Mouse (Mus musculus) spleen, postnatal 4 days (tissue): ENCODE measurements around the gene Eed.

Experiments used
- DNase-seq, 2 experiments: peaks; one replicate each; pipeline ENCODE4 v3.0.0; 2022; ENCODE audit warnings: low spot score in 2 of 2

Gene Eed

GRCm38 (mm10) chr7:89981557-89981956 is 774 bp upstream of the Eed start:
- no peak for DNase-seq

GRCm38 (mm10) chr7:89980133-89980484 is 674 bp downstream of the Eed start:
- DNase-seq = no peak

GRCm38 (mm10) chr7:89979432-89980130 is 1.2 kb downstream of the Eed start:
- no peak for DNase-seq

DNA sequence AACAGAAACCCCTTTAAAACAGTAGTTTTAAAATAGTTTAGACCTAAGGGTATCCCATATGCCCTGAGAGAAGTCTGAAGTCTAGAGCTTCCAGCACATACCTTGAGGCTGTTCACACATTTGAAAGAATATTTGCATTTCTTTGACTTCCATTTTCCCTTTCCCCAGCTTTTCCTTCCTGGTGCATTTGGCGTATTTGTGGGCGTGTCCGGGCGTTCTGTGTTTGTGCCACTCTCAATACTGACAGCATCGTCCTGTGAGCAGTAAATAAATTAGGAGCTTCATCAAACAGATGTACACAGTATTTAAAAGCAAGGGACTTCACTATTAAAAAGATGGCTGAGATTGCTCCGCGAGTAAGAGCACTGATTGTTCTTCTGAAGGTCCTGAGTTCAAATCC is 4.0 kb downstream of the Eed start:
- no peak for DNase-seq

DNA sequence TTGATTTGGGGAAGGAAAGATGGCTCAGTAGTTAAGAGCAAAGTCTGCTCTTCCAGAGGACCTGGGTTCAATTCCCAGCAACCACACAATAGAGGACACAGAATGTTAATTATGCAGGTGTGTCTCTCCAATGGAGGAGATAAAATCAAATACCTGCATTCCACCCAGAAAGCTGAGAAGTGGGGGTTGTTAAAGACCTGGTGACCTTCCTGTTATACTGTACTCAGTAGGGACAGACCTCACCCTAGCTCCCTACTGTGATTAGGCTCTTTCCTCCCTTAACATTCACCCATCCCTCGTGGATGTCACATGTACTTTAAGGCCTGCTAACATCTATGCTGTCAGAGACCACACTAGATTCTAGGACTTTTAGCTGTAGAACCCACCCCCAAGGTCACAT is 5.2 kb downstream of the Eed start:
- DNase-seq = no peak

GRCm38 (mm10) chr7:89967235-89967634 is 13.5 kb downstream of the Eed start:
- DNase-seq = no peak

GRCm38 (mm10) chr7:89966771-89967170 is 14.0 kb downstream of the Eed start:
- no peak for DNase-seq

DNA sequence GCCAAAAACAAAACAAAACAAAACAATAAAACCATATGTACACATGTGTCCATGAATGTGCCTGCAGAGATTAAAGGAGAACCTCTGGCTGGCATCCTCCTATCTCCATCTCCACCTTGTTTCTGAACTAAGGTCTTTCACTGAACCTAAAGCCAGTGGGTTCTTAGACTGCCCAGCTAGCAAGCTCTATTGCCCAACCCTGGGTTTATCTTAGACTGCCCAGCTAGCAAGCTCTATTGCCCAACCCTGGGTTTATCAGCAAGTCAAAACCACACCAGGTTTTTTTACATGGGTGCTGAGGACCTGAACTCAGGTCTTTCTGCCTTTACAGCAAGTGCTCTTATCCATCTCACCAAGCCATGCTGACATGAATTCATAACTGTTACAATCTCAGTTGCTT is 17.6 kb downstream of the Eed start:
- DNase-seq = no peak

- no peak for DNase-seq
Observed at GRCm38 (mm10) chr7:89957300-89957699, 23.5 kb downstream of the Eed start.

DNA sequence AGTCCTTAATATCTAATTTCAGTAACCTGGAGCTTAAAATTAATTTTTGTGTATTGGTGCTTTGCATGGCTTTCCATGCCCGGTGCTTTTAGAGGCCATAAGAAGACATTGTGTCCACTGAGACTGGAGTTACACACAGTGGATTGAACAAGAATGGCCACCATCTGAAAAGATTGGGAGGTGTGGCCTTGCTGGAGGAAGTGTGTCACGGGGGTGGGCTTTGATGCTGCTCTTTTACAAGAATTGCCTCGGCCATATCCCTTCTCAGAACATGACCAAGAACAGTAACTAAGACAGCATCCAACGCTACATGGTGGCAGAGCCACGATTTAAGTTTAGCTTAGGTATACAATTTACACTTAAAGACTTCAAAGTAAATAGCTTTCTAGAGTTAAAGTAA is 26.5 kb downstream of the Eed start:
- DNase-seq = no peak

- DNase-seq = no peak
Observed at GRCm38 (mm10) chr7:89949403-89949802, 31.4 kb downstream of the Eed start.

GRCm38 (mm10) chr7:89948026-89948425 is 32.8 kb downstream of the Eed start:
- no peak for DNase-seq

DNA sequence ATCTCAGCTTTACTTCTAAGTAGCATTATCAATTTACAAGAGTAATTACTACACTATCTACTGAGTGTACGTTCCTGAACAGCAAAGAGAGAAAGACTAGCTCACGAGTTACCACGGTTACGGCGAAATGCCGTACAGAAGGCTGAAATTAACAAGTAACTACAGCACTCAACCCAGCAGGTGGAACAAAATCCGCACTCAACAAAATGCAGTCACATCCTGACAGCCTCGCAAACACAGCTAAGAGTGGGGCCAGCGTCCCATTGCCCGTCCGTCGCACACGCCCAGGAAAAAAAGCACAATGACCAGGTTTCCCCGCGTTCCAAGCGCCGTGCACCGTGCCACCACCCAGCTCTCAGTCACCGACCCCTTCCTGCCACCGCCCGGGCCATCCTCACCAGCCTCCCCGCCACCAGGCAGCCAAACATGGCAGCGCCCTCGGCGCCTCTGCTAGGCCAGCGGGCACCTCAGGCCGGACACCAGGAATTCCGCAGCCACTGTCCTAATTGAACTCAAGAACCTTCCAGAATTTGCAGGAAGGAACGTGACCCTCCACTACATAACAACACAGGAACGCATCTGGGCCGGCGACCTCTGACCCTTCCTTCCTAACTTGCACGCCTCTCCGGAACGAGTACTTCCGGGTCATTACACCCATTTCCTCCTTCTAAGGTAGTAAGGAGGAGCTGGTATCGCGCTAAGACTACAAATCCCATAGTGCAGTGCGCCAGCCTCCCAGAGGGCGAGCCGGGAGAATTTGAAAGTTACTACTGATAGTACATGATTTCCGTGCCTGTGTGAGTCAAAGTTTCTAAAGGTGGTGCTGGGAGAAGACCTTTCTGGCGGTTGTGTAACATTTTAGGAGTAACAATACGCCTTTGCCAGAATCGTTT is 40.0 kb downstream of the Eed start, which contains the start of gene Hikeshi:
Gene Hikeshi (minus strand): TSS at position 634 of the 893 bp plus-strand sequence.
- peak; percentile 92 to 93 for DNase-seq

DNA sequence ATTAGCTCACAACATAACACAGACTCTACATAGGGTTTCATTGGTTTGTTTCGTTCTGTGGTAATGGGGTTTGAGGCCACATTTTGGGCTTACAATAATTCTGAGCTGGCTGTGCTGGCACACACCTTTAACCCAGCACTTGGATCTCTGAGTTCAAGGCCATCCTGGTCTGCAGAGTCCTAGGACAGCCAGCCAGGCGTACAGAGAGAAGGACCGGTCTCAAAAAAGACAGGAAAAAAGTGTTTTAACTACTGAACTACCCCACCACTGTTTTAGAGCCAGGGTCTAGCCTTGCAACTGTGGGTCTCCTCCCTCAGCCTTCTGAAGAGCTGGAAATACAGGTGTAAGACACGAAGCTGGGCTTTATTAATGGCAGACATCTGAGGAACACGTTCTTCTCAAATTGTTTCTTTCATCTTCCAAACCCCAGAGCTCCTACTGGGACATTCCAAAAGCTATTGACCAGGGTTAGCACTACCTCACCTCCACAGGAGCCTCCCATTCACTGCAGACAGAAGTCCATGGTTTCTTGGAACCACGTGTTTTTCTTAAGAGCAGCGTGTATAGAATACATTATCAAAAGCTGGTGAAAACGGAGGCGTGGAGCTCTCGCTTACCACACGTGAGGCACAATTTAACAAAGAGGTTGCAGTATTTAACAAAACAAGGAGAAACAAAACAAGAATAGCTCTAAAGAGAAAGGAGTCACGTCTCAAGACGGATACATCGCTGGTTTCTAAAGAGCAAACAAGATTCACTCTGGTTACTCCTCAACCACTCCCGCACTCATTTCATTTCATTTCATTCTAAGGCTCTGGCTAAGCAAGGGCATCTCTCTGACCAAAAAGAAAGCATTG is 41.1 kb downstream of the Eed start:
- DNase-seq = no peak

- no peak for DNase-seq
Observed at GRCm38 (mm10) chr7:89923441-89924180, 57.2 kb downstream of the Eed start.

GRCm38 (mm10) chr7:89917776-89918175 is 63.0 kb downstream of the Eed start:
- DNase-seq = no peak

- no peak for DNase-seq
Observed at GRCm38 (mm10) chr7:89916711-89917110, 64.1 kb downstream of the Eed start.

GRCm38 (mm10) chr7:89913432-89914158 is 67.2 kb downstream of the Eed start:
- no peak for DNase-seq

DNA sequence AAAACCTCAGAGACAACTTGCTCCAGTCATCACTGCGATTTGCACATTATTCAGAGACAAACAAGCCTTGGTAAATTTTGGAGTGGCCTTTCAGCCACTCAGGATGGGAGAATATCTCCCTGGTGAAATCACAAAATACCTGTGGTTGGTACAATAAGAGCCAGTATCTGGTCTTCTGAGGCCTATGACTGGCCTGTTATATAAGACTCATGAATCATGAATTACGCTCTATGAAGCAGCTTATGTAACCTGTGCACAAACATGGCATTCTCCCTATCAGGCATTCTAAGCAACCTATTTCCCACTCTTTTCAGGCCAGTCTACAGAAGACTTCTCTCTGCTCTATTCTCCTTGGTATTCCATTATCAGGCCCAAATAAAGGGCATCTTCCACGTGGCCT is 68.4 kb downstream of the Eed start:
- no peak for DNase-seq

DNA sequence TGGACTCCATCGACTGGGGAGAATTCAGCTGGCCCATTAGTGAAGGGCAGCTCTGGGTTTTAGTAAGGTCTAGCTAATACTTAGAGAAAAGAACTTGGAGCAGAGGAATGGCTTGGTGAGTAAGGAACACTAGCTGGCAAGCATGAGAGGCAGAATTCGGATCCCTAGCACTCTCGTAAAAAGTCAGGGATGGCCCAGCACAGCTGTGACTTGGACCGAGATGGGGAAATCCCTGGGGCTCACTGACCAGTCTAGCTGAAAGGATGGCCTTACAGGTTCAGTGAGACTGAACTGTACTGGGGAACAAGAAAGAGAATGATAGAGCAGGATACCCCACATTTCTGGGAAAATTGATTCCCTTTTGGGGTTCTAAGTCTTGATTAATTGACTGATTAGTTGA is 71.1 kb downstream of the Eed start:
- DNase-seq = no peak
